Mouse (Mus musculus): ENCODE results near the gene Hspa8. TPM values are rescaled to one million over a fixed set of nuclear protein-coding genes. Genes with fewer than 3 reads are reported as not detected.

Hspa8 gene
- polyA plus RNA-seq (2012; rRNA removed; ENCODE audit: low replicate concordance), result 798 and 1,020 TPM in 2 replicates

GRCm38 (mm10) chr9:40800675-40801612, at the start of gene Hspa8:
Gene Hspa8 (plus strand): TSS chr9:40800984.

Other genes with a start within 250 kb of the Hspa8 start
- not detected in 2 replicates for gene Gm21915, start 130.4 kb upstream of the Hspa8 start, polyA plus RNA-seq (2012; rRNA removed; ENCODE audit: low replicate concordance)
- 54.8 and 61.6 TPM in 2 replicates for gene Clmp, start 115.0 kb upstream of the Hspa8 start, polyA plus RNA-seq (2012; rRNA removed; ENCODE audit: low replicate concordance)
- gene Bsx, start 73.1 kb downstream of the Hspa8 start, polyA plus RNA-seq (2012; rRNA removed; ENCODE audit: low replicate concordance), result 0.04 and 0.05 TPM in 2 replicates
- 0.07 TPM in 1 of 2 replicates, not detected in the other for gene Jhy, start 163.1 kb downstream of the Hspa8 start, polyA plus RNA-seq (2012; rRNA removed; ENCODE audit: low replicate concordance)
- gene Crtam, start 203.6 kb downstream of the Hspa8 start, polyA plus RNA-seq (2012; rRNA removed; ENCODE audit: low replicate concordance), result 0.11 TPM in 1 of 2 replicates, not detected in the other

All from duodenum, adult 2 months (tissue).